Mouse (Mus musculus) forebrain, embryonic 16.5 days (tissue): Measurements from ENCODE around the gene Cfap97d2. TPM values are rescaled to one million over a fixed set of nuclear protein-coding genes. Genes with fewer than 3 reads are reported as not detected.

Experiments
- ATAC-seq: fragments of 200-750 bp; cut with Nextera tagmentation; 2 replicates; pipeline ENCODE4 v1.8.0; 2017; ENCODE audit warnings: mild to moderate bottlenecking, moderate library complexity
- H3K27ac ChIP-seq: fragments of 300-500 bp; sonication (generic); 2 replicates; pipeline ENCODE4 v1.5.1; 2014; ENCODE audit warnings: low read length, control low read depth
- H3K27me3 ChIP-seq: fragments of 300-500 bp; sonication (generic); replicated peaks from 2 replicates; pipeline ENCODE4 v1.6.1; 2014; ENCODE audit warnings: low read length; ENCODE audit not compliant: control insufficient read depth, insufficient read depth
- H3K36me3 ChIP-seq: fragments of 300-500 bp; sonication (generic); 2 replicates; pipeline ENCODE4 v1.6.1; 2014; ENCODE audit not compliant: control insufficient read depth, insufficient read depth
- H3K4me1 ChIP-seq: fragments of 300-500 bp; sonication (generic); replicated peaks from 2 replicates; pipeline ENCODE4 v1.6.1; 2014; ENCODE audit warnings: low read length; ENCODE audit not compliant: control insufficient read depth, insufficient read depth
- H3K4me2 ChIP-seq: fragments of 300-500 bp; sonication (generic); 2 replicates; pipeline ENCODE4 v1.6.1; 2014; ENCODE audit warnings: mild to moderate bottlenecking, low read length, control low read depth
- H3K4me3 ChIP-seq: fragments of 300-500 bp; sonication (generic); replicated peaks from 2 replicates; pipeline ENCODE4 v1.5.1; 2014; ENCODE audit warnings: mild to moderate bottlenecking, low read length, control low read depth
- H3K9ac ChIP-seq: fragments of 300-500 bp; sonication (generic); replicated peaks from 2 replicates; pipeline ENCODE4 v1.6.1; 2014; ENCODE audit warnings: low read depth, low read length, control low read depth
- H3K9me3 ChIP-seq: fragments of 300-500 bp; sonication (generic); 2 replicates; pipeline ENCODE4 v1.6.1; 2016; ENCODE audit warnings: low read length; ENCODE audit not compliant: control insufficient read depth
- WGBS: fragments of 180-500 bp; shearing (Covaris S2); extraction: QIAGEN DNeasy Blood & Tissue Kit; methylation state at CpG from one replicate; pipeline ENCODE4 v1.1.7; 2014; 5-methylcytosine and 5-hydroxymethylcytosine counted together
- polyA plus RNA-seq: library from polyadenylated mRNA; unstranded; fragments of >200 nt; fragmentation: Nextera tagmentation; extraction: Ambion mirVana; gene quantifications from 2 replicates; pipeline ENCODE4 v1.2.1, GENCODE M21; 2015

The Cfap97d2 gene
- polyA plus RNA-seq, 1 experiment from 2014 or later = 1.3 TPM

GRCm38 (mm10) chr8:13684131-13684530 lies 21.6 kb upstream of the Cfap97d2 start:
- WGBS = 70% methylated on average over 7 of the region's 7 CpGs
- Histone ChIP-seq H3K4me1 (no peaks in the 10 kb centered on the region), H3K4me3 (no peak overlapping the region), H3K9ac (no peak overlapping the region), H3K4me2 (no peak overlapping the region), H3K36me3 (no peaks in the 10 kb centered on the region), H3K27ac (no peak overlapping the region), H3K27me3 (no peaks in the 10 kb centered on the region), H3K9me3 (no peaks in the 10 kb centered on the region)
- no peak for ATAC-seq

GRCm38 (mm10) chr8:13685674-13686314 lies 19.9 kb upstream of the Cfap97d2 start:
- Histone ChIP-seq H3K4me1 (no peaks in the 10 kb centered on the region), H3K9ac (no peak overlapping the region), H3K27me3 (no peaks in the 10 kb centered on the region), H3K4me2 (no peak overlapping the region), H3K27ac (no peak overlapping the region), H3K4me3 (no peak overlapping the region), H3K36me3 (no peaks in the 10 kb centered on the region), H3K9me3 (no peaks in the 10 kb centered on the region)
- no peak; the same call in 1 of the 2 replicates for ATAC-seq
- 84% methylated on average over 16 of the region's 16 CpGs for WGBS

GRCm38 (mm10) chr8:13686426-13686825 lies 19.3 kb upstream of the Cfap97d2 start:
- H3K27ac ChIP-seq = no peak overlapping the region
- no peak overlapping the region for H3K9ac ChIP-seq
- no peaks in the 10 kb centered on the region for H3K36me3 ChIP-seq
- H3K4me1 ChIP-seq = no peaks in the 10 kb centered on the region
- WGBS = 76% methylated on average over 7 of the region's 7 CpGs
- no peaks in the 10 kb centered on the region for H3K27me3 ChIP-seq
- no peak overlapping the region for H3K4me3 ChIP-seq
- no peak overlapping the region for H3K4me2 ChIP-seq
- no peak for ATAC-seq
- H3K9me3 ChIP-seq = no peaks in the 10 kb centered on the region

- no peak overlapping the region for H3K27ac ChIP-seq
- H3K4me1 ChIP-seq = no peaks in the 10 kb centered on the region
- no peaks in the 10 kb centered on the region for H3K9me3 ChIP-seq
- ATAC-seq = no peak
- H3K4me2 ChIP-seq = no peak overlapping the region
- no peak overlapping the region for H3K4me3 ChIP-seq
- whole genome bisulfite sequencing = 94% methylated on average over 8 of the region's 8 CpGs
- no peaks in the 10 kb centered on the region for H3K36me3 ChIP-seq
- H3K27me3 ChIP-seq = no peaks in the 10 kb centered on the region
- no peak overlapping the region for H3K9ac ChIP-seq
These were observed 18.5 kb upstream of the Cfap97d2 start for GRCm38 (mm10) chr8:13687101-13687717.

GRCm38 (mm10) chr8:13687941-13688340 lies 17.7 kb upstream of the Cfap97d2 start:
- Histone ChIP-seq H3K4me3 (no peak overlapping the region), H3K27me3 (no peaks in the 10 kb centered on the region), H3K36me3 (no peaks in the 10 kb centered on the region), H3K9me3 (no peaks in the 10 kb centered on the region), H3K9ac (no peak overlapping the region), H3K27ac (no peak overlapping the region), H3K4me1 (no peaks in the 10 kb centered on the region), H3K4me2 (no peak overlapping the region)
- no peak for ATAC-seq
- 85% methylated on average over 4 of the region's 4 CpGs for WGBS

GRCm38 (mm10) chr8:13688461-13688860 lies 17.2 kb upstream of the Cfap97d2 start:
- WGBS = 56% methylated on average over 6 of the region's 6 CpGs
- no peaks in the 10 kb centered on the region for H3K36me3 ChIP-seq
- ATAC-seq = no peak

GRCm38 (mm10) chr8:13689331-13689730 lies 16.4 kb upstream of the Cfap97d2 start:
- H3K9me3 ChIP-seq = no peaks in the 10 kb centered on the region
- 90% methylated on average over 5 of the region's 5 CpGs for WGBS
- H3K4me1 ChIP-seq = no peaks in the 10 kb centered on the region
- no peaks in the 10 kb centered on the region for H3K36me3 ChIP-seq
- H3K27ac ChIP-seq = no peak overlapping the region
- no peak for ATAC-seq
- no peak overlapping the region for H3K4me3 ChIP-seq
- H3K27me3 ChIP-seq = no peaks in the 10 kb centered on the region
- H3K4me2 ChIP-seq = no peak overlapping the region
- no peak overlapping the region for H3K9ac ChIP-seq

More at GRCm38 (mm10) chr8:13688461-13688860, 17.2 kb upstream of the Cfap97d2 start:
- Histone ChIP-seq H3K9me3 (no peaks in the 10 kb centered on the region), H3K27me3 (no peaks in the 10 kb centered on the region), H3K4me2 (no peak overlapping the region), H3K27ac (no peak overlapping the region), H3K4me1 (no peaks in the 10 kb centered on the region), H3K4me3 (no peak overlapping the region), H3K9ac (no peak overlapping the region)

- H3K4me1 ChIP-seq = no peaks in the 10 kb centered on the region
- ATAC-seq = 0 out of 2 replicates have a peak, but pooled peaks have one; percentile 10
- no peaks in the 10 kb centered on the region for H3K9me3 ChIP-seq
- no peak overlapping the region for H3K4me2 ChIP-seq
- no peak overlapping the region for H3K27ac ChIP-seq
- no peak overlapping the region for H3K4me3 ChIP-seq
- no peaks in the 10 kb centered on the region for H3K27me3 ChIP-seq
- H3K9ac ChIP-seq = no peak overlapping the region
- WGBS = 48% methylated on average over 10 of the region's 10 CpGs
- H3K36me3 ChIP-seq = no peaks in the 10 kb centered on the region
These were observed 13.2 kb upstream of the Cfap97d2 start for GRCm38 (mm10) chr8:13692302-13693066.

- Histone ChIP-seq H3K27me3 (no peaks in the 10 kb centered on the region), H3K4me3 (no peak overlapping the region), H3K9me3 (no peaks in the 10 kb centered on the region), H3K36me3 (no peaks in the 10 kb centered on the region), H3K9ac (no peak overlapping the region), H3K4me1 (no peaks in the 10 kb centered on the region), H3K27ac (no peak overlapping the region), H3K4me2 (no peak overlapping the region)
- WGBS = 69% methylated on average over 12 of the region's 12 CpGs
- ATAC-seq = no peak
These were observed 11.0 kb upstream of the Cfap97d2 start for GRCm38 (mm10) chr8:13694735-13695134.
